Mouse (Mus musculus) heart, postnatal 10 days (tissue): ENCODE data around the gene Plekhg1. TPM values are rescaled to one million over a fixed set of nuclear protein-coding genes. Genes with fewer than 3 reads are reported as not detected.

Experiments
- DNase-seq, 2 experiments: peaks; one replicate each; pipeline ENCODE4 v3.0.0; 2021
- intact Hi-C: fragments of 180-260 bp; cut with DNase I; formaldehyde crosslinking; loops from one replicate; pipeline ENCODE4 v1.15.1; 2025
- total RNA-seq, 2 experiments: library from RNA; stranded (reverse); gene quantifications; 2 replicates each; pipeline ENCODE4 v1.2.3; 2021

The Plekhg1 gene
- total RNA-seq, 2 experiments from 2014 or later: 23.3 to 23.4 TPM

DNA sequence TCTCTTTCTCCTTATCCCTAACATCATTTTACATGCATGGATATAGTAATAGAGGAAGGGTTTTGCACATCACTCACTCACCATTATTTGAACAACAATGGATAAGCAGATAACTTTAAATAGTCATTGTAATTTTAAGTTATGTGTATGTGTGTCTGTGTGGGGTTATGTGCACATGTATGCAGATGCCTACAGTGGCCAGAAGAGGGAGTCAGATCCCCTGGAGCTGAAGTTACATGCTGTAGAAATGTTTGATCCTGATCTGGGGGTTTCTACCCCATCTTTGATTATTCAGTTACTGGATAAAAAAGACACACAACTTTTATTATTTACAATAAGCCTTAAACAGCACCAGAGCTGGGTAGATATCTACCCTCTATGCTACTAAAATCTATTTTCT, 127.1 kb downstream of the Plekhg1 start:
- DNase-seq: no peak
- intact Hi-C loops: no loop called here

DNA sequence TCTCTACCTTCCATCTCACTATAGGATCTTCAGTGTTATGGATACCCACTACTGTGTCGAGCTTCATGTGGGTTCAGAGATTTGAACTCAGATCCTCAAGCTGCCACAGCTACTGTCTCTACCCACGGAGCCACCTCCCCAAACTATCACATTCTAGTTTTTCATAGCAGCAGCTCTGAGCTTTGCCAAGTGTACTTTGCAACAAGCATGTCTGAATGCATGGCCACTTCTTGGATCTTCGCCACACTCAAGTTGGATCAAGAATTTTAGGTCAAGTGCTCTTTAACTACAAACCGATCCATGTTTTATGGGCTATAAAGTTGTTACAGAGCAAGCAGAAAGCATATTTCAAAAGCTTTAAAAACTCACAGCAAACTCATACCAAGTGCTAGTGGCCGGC, 130.7 kb downstream of the Plekhg1 start:
- no peak for DNase-seq
- intact Hi-C loops: no loop called here

DNA sequence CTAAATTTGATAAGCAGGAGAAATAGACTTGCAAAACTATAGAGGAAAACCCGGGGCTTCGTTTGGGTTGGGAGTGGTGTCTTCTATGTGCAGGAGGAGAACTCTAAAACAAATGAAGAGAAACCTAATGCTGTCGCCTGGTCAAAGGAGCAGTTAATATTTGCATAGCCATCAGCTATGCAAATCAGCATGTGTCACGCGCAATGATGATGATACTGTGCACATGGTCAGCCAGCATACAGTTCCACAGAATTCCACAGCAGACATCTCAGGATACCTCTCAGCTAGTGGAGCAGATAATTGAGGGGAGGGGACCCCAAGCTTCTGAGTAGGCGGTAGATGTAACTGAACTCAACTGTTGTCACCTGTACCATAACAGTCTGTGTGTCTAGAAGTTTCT, 133.3 kb downstream of the Plekhg1 start:
- no peak for DNase-seq
- intact Hi-C loops: no loop called here

DNA sequence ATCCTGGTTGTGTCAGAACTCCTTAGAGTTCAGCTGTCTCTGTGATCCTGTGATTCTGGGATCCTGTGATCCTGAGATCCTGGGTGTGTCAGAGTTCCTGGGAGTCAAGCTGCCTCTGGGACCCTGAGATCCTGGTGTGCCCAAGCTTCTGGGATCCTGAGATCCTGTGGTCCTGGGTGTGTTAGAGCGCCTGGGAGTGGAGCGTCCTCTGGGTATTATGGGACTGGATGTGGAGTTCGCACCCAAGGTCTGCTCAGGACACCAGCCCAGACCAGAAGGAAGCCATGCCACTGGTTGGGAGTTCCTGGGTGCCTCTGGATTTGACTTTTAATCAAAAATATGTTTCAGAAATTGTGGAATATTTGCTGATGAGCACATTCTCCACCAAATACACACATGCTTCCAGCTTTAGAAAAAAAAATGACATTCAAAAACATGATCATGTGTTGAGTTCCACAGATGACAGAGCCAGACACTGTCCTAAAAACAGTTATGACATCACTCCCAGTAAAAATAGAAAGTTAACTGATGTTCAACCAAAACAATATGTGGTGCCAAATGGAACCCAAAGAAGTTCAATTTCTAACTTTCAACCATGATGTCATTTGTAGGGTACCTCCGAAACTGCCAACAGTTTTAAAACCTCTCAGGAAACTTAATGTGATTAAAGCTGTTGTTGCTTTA, 137.8 kb downstream of the Plekhg1 start:
- DNase-seq: peak; percentile 28 to 32
- intact Hi-C loops: loop anchor here (5.0 kb wide), 1 partner anchor 136 kb away; the partner anchor contains the start of gene Plekhg1

DNA sequence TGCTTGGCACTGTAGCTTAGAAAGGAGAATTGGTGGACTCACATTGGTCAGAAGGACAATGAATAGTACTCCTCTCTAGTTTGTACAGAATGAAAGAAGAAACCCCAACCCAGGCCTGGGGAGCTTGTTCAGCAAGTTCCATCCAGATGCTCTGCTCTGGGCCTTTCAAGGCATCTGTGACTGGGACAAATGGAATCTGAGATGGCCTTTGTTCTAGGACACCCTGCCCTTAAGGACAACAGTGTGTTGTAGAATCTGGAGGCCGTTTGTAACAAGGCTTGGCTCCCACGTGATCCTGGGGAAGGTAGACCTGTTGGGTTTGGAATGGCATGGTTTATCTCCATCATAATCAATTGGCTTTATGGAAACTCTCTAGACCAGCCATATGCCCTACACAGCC, 141.0 kb downstream of the Plekhg1 start:
- intact Hi-C loops: no loop called here
- no peak for DNase-seq

DNA sequence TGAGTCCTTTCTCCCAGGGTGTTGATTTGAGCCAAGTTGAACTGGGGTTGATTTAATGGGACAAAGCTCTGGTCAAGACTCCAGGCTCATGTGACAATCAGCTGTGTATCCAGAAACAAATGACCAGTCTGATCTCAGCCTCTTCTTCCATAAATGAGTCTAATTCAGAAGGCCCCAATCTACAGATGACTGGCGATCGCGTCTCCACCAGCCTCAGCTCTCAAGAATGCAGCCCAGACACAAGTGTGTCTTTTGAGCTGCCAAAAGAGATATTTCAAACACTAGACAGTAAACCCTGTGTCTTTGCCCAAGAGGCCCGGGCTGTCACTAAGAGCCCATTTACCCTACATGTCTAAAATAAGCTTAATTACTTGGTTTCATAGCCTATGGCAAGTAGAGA, 148.3 kb downstream of the Plekhg1 start:
- intact Hi-C loops: no loop called here
- DNase-seq: no peak

DNA sequence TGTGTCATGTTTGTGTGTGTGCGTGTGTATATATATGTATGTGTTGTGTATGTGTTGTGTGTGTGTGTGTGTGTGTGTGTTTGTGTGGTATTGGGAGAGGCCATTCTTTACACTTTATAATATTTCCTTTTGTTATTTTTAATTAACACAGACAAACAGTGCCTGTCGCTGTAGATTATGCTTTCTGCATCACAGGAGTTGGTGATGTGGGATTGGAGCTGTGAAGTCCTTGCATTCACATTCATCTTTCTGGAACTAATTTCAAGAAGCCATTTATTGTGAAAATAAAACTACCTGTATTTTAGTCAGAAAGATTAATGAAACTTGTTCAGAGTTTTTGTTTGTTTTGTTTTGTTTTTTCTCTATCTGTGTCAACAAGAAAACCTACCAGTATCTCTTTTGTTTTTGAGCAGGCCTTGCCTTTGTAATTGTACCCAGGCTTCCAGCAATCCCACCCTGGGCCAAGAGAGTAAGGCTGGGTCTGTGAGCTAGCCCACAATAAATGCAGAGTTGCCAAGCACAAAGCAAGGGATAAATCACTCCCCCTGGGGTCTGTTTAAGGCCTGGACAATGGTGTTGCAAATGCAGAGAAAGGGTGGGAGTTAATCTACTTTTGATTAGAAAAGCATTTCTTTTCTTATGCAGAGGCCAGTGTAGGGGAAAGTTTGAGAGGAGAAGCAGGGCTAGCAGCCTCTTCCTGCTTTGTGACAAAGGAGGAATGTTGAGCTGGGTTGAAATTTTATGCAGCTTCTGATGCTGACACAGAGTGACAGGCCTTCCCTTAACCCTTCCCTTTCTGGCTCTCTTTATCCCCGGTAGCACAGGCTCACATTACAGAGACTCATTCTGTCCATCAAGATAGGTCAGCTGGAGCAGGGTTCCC, 151.5 kb downstream of the Plekhg1 start:
- intact Hi-C loops: no loop called here
- peak in 1 of 2 experiments; percentile 9 for DNase-seq

DNA sequence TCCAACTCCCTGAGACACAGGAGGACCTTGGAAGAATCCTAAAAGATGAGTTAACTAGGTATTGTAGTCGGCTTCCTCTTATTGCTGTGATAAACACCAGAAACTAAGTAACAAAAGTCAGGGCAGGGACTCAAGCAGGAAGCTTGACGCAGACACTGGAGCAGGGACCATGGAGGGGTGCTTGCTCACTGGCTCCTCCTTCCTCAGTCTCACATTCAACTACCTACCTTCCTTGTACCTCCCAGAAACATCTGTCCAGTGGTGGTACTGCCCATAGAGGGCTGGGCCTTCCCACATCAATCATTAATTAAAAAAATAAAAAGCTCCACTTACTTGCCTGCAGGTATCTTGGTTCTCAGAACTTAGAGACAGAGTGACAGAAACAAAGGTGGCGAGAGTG, 152.2 kb downstream of the Plekhg1 start:
- intact Hi-C loops: no loop called here
- no peak for DNase-seq

DNA sequence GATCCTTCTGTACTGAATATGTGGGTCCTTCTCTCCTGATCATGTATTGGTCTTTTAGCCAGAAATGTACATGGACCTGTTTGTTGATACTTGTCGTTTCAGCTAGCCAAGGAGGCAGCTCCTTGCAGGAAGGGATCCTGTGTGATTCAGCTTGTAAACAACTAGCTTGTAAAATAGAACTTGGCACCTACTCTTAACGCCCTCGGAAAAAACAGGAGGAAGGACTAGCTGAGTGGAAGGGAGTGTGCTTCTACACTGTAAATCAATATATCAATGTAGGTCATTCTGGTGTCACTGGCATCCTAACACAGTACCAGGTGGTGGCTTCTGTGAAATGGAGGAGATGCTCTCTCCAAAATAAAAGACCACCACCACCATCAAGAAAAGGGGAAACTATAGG, 157.9 kb downstream of the Plekhg1 start:
- intact Hi-C loops: no loop called here
- peak; percentile 11 to 14 for DNase-seq

DNA sequence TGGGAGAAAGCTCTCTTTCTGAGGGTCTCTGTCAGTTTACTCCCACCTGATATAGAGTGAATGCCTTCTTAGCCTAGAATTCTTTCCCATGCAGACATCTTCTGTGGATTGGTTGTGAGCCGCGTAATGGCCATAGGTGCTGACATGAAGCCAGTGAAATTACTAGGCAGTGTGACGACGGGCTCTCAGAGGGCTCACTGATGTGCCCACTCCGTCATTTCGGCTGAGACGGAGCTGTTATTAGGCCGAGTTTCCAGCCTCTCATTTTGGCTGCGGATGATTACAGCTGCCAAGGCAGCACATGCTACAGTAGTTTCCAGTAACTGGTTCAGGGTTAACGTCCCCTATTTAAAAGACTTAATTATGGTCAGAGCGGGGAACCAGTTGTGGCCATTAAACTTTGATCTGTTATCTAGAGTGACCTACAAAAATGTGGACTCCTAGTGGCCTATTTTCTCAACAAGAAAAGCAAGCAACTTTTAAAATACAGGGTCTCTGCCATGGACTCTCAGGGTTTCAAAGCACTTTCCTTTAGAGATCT, 160.3 kb downstream of the Plekhg1 start:
- intact Hi-C loops: no loop called here
- no peak for DNase-seq

DNA sequence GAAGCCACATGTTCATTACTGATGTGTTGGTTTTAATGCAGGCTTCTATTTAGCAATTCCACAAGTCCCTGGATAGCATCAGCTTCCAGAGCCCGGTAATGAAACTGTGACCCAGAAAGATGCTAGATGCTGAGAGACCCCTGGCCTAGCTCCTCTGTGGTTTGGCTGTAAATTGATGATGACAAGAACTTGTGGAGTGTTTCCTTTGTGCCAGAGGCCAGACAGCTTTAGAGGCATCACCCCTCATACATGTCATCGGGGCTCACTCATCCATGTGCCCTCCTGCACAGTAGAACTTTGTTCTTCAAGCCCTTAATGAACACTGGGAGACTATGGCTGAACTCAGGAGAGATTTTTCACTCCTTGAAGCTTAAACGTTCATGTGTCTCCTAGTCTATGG, 165.6 kb downstream of the Plekhg1 start:
- DNase-seq: no peak
- intact Hi-C loops: no loop called here

DNA sequence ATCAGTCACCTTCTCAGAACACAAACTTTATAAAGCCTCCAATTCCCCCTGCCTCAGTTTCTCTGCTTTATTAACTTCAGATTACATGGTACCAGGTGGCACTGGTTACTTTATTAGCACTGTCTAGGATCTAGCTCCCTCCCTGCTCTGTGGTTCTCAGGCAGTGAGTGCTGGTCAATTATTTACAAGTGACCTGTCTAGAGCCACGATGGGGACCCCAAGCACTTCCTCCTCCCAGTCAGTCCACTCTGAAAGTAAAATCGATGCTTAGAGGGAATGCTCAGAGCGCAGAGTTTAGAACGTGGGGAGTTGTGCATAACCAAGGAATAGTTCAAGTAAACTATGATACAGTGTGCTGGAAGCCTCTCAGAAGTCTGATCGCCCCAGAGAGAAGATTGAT, 173.9 kb downstream of the Plekhg1 start:
- DNase-seq: no peak
- intact Hi-C loops: no loop called here

DNA sequence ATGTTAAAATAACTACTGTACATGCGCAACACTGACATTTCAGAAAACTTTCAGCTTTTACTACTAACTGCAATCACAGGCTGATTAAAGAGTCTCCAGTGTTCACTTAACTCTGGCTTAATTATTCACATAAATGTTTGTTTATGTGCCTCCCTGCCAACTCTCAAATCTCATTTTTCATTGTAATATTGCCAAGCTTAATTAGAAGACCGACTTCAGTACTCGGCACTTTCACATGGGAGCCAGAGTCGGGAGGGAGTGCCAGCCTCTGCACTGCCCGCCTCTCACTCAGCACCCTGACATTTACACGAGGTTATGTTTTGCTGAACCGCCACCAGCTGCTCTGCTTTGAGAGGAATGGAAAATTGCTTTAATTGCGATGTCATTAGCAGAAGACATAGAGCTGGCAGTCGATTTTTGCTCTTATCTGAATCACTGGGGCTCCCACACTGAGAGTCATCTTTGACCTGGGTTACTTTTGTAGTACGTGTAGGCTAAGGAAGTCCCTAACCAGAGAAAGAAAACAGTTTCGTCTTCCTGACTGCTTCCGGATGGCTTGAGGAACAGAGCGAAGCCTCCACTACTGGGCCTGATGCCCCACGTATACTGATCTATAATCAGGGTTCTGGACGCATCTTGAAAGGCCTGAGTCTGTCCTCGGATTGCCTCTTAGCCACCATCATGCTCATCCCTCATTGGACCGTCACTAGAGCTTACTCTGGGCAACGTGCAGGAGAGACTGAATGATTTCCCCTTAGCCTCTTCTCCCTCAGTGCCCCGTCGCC, 180.4 kb downstream of the Plekhg1 start:
- intact Hi-C loops: no loop called here
- no peak for DNase-seq

DNA sequence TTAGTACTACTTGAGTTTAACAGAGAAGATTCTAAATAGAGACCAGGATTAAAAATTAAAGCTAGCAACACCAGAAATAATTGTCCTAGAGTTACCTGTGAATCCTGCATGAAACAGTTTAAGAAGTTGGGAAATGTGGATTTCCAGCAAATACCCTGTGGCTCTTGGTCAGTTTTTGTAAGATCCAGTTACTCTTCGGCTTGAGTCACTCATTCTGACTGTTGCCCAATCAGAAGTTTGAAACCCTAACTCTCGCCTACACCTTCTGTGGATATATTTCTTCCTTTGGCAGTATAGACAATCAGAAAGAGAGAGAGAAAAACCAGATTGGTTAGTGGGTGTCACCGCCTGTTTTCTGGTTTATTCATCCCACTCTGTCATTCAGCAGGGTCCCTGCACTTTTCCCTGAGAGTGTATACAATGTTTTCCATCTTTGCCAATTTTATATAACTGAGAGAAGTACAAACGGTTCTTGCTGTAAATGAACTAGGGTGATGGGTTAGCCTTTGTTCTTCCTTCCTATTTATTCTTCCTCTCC, 187.9 kb downstream of the Plekhg1 start:
- intact Hi-C loops: no loop called here
- DNase-seq: no peak

DNA sequence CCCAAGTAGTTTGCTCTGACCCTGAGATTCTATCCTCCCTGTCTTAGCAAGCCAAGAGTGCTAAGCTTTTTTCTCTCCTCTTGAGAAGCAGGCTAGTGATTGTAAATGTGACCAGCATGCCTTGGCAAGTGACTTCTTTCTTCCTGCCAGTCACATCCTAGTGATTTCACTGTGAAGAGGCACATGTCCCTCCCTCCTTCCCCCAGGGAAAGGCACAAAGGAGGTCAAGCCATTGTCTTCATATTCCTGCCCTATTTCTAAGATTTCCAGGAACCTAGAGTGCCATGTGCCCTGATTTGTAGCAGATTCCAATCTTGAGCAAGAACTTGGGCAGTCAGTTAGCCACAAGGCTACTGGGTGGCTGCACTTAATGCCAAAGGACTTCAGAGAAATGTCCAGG, 191.7 kb downstream of the Plekhg1 start:
- no peak for DNase-seq
- intact Hi-C loops: no loop called here

DNA sequence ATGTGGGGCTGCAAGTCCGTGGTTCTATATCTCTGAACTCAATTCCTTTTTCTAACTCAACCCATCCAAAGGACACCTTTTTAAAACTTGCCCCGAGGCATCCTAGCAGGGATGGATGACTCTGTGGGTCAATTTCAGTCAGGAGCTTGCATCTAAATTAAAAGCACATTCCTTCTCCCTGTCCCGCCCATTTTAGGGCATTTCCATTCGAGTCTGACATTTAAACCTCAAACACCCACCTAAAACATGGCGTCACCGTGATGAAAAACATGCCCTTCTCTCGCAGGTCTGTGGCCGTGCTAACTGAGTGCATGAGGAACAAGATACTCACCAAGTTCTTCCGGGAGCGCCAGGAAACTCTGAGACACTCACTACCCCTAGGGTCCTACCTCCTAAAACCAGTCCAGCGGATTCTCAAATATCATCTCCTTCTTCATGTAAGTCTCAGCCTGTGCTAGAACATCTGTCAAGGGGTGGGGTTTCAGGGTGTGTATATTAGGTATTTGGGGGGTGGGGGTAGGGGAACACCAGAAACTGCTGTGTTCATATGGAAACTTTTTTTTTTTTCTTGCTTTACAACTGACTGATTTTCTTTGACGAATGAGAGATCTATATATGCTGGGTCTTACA, 193.3 kb downstream of the Plekhg1 start:
- DNase-seq: no peak
- intact Hi-C loops: no loop called here

DNA sequence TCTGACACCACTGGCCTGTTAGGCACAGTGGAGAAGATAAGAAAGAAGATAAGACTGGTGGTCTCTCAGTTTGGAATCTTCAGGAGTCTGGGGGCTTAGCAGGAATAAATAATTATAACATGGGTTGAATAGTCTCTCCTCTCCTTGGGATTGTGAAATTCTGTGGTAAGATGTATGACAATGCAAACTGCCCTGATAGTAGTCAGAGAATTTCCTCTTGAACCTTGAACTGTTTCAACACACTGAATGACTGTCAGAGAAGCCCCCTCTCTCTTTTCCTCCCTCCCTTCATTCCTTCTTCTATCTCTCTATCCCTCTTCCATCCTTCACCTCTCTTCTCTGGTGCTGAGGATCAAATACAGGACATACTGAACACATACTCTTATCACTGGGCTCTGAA, 196.7 kb downstream of the Plekhg1 start:
- no peak for DNase-seq
- intact Hi-C loops: no loop called here

DNA sequence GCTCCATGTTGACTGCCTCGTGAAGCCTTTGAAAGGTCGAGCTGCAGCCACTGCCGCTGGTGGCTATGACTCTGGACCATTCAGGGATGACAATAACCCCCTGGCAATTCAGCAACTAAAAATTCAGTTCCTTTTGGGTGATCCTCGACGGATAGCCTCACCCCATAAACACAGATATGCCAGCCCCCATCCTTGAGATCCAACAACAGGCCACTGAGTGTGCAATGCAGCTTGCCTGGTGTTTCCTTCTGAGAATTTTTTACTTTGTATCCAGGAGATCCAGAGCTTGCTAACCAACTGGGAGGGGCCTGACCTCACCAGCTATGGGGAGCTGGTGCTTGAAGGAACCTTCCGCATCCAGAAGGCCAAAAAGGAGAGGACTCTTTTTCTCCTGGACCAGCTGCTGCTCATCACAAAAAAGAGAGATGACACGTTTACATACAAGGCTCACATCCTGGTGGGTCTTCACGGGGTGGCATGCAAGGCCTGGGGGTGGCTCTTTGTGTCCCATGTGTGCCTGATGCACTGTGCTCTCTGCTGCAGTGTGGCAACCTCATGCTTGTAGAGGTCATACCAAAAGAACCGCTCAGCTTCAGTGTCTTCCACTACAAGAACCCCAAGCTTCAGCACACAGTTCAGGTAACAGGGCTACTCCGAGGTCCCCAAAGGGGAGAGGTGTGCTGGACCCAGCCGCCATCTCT, 199.9 kb downstream of the Plekhg1 start:
- DNase-seq: no peak
- intact Hi-C loops: loop anchor here (2.0 to 5.0 kb wide), 2 partner anchors 133 to 608 kb away; no protein-coding TSS in a partner anchor

DNA sequence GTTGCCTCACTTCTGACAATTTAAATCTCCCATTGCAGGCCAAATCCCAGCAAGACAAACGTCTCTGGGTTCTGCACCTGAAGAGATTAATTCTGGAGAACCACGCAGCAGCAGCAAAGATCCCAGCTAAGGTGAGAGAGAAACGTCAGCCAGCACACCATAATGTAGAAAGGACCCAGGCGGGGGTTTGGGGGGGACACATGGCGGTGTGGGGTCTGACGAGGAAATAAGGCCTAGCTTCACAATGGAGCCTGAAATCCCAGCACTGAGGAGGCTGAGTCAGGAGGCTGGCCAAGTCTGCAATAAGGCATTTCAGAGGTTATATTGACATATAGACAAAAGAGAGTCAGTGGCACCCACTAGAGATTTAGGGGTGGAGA, 200.4 kb downstream of the Plekhg1 start:
- intact Hi-C loops: loop anchor here (2.0 to 5.0 kb wide), 2 partner anchors 134 to 608 kb away; no protein-coding TSS in a partner anchor
- DNase-seq: no peak
